Mouse (Mus musculus): ENCODE results near the gene Ptges3l. TPM values are rescaled to one million over a fixed set of nuclear protein-coding genes. Genes with fewer than 3 reads are reported as not detected.
"Not testable (repeated sequence)": the region's sequence is repeated elsewhere in the genome, so short reads cannot be mapped to it uniquely, and the experiment has no call there.

Gene Ptges3l
- polyA plus RNA-seq (2016; fragmentation: Nextera tagmentation; extraction: Ambion mirVana) = 1.3 and 2.1 TPM in 2 replicates

DNA sequence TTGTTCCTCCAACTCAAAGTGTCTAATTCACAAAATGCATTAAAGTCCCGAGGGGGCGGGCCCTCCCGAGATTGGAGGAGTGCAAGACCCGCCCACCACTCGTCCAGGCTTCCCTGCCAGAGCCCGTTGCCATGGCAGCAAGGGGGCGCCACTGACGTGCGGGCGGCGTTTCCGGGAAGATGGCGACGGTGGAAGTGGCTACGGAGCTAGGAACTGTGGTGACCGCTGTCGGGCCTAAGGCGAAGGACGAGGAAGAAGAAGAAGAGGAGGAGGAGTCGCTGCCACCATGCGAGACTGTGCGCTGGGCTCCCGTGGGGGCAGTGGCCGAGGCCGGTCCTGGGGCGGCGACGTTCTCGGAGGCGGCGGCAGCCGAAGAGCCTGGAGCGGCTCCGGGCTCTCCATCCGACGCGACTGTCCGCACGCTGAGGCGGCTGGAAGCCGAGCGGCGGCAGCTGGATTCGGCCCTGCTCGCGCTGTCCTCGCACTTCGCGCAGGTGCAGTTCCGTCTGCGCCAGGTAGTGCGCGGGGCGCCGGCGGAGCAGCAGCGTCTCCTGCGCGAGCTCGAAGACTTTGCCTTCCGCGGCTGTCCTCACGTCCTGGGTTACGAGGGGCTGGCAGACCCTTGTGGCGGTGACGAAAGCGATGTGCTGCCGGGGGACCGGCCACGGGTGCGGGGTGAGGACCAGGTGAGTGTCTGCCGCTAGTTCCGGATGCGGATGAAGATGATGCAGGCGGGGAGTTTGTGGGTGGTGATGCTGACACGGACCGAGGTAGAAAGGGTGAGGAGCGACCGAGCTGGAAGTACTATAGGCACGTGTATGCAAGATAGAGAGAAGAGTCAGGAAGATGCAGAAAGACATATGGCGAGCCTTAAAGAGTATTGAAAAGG is at the start of gene Ptges3l, which contains the start of gene Rundc1:
Gene Ptges3l (minus strand): TSS at position 409 of the 889 bp plus-strand sequence.
Gene Rundc1 (plus strand): TSS at position 161 of the 889 bp plus-strand sequence.
- Histone ChIP-seq H3K27me3 (replicated peaks) (no peaks in the 10 kb centered on the region), H3K4me1 (peaks cover 32% of the 10 kb centered on the region), H3K36me3 (peaks cover 15% of the 10 kb centered on the region), H3K9ac (peak within 1 kb of the TSS; percentile 85), H3K27ac (peak within 1 kb of the TSS; percentile 78), H3K9me3 (replicated peaks) (no peaks in the 10 kb centered on the region), H3K4me3 (peak within 1 kb of the TSS; percentile 98), H3K4me2 (peak within 1 kb of the TSS; percentile 99)
- peak; percentile 89 for ATAC-seq
- whole genome bisulfite sequencing (ENCODE audit: insufficient replicate concordance) = 1% methylated on average over 76 of the region's 81 CpGs

GRCm38 (mm10) chr11:101474298-101474697 is 49.2 kb upstream of the Ptges3l start:
- no peak for ATAC-seq
- peaks cover 47% of the 10 kb centered on the region for H3K27me3 ChIP-seq (replicated peaks)
- 66% methylated on average over 5 of the region's 5 CpGs for WGBS (ENCODE audit: insufficient replicate concordance)
- H3K27ac ChIP-seq = no peak overlapping the region
- H3K9me3 ChIP-seq (replicated peaks) = no peaks in the 10 kb centered on the region
- H3K9ac ChIP-seq = no peak overlapping the region
- no peaks in the 10 kb centered on the region for H3K36me3 ChIP-seq
- no peak overlapping the region for H3K4me2 ChIP-seq
- H3K4me3 ChIP-seq = no peak overlapping the region
- peaks cover 6% of the 10 kb centered on the region for H3K4me1 ChIP-seq

DNA sequence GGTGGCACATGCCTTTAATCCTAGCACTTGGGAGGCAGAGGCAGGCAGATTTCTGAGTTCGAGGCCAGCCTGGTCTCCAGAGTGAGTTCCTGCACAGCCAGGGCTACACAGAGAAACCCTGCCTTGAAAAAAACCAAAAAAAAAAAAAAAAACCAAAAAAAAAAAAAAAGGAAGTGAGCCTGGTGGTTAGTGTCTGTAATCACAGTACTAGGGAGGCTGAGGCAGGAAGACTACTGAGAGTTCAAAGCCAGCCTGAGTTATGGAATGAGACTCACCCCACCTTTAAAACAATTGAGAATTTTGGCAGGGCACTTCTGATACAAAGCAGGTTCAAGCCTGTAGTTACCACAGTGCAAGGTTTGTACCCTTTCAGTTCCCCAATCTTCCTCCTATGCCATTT is 48.6 kb upstream of the Ptges3l start:
- not testable (repeated sequence) for ATAC-seq; H3K27ac ChIP-seq; H3K4me1 ChIP-seq; H3K9ac ChIP-seq; H3K4me3 ChIP-seq; H3K36me3 ChIP-seq; H3K9me3 ChIP-seq (replicated peaks); H3K4me2 ChIP-seq
- peaks cover 46% of the 10 kb centered on the region for H3K27me3 ChIP-seq (replicated peaks)
- WGBS (ENCODE audit: insufficient replicate concordance) = 39% methylated on average over 1 of the region's 1 CpGs

GRCm38 (mm10) chr11:101472336-101472735 is 47.2 kb upstream of the Ptges3l start:
- WGBS (ENCODE audit: insufficient replicate concordance) = 57% methylated on average over 7 of the region's 7 CpGs
- H3K4me3 ChIP-seq = no peak overlapping the region
- no peak overlapping the region for H3K4me2 ChIP-seq
- H3K9ac ChIP-seq = no peak overlapping the region
- H3K27me3 ChIP-seq (replicated peaks) = peaks cover 54% of the 10 kb centered on the region
- peaks cover 17% of the 10 kb centered on the region for H3K4me1 ChIP-seq
- no peaks in the 10 kb centered on the region for H3K36me3 ChIP-seq
- H3K9me3 ChIP-seq (replicated peaks) = no peaks in the 10 kb centered on the region
- ATAC-seq = no peak
- no peak overlapping the region for H3K27ac ChIP-seq

DNA sequence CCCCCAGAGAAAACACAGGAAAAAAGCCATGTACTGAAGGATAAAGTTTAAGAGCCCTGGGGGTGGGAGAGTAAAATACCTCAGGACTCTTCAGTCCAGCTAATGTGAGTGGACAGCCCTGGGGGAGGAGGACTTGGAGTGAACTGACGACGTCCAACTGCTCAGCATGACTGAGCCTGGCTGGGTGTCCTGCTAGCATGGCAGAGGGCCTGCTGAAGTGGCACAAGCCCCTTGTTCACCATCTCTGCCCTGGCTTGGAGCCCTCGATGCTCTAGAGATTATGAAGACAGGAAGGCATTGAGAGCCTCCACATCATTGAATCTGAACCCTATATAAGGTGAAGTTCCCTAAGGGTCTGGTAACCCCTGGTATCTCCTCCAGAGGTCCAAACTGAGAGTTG is 46.8 kb upstream of the Ptges3l start:
- no peak overlapping the region for H3K4me3 ChIP-seq
- H3K9ac ChIP-seq = no peak overlapping the region
- H3K27ac ChIP-seq = no peak overlapping the region
- WGBS (ENCODE audit: insufficient replicate concordance) = 72% methylated on average over 3 of the region's 3 CpGs
- peaks cover 21% of the 10 kb centered on the region for H3K4me1 ChIP-seq
- no peak for ATAC-seq
- no peaks in the 10 kb centered on the region for H3K36me3 ChIP-seq
- no peak overlapping the region for H3K4me2 ChIP-seq
- peaks cover 58% of the 10 kb centered on the region for H3K27me3 ChIP-seq (replicated peaks)
- H3K9me3 ChIP-seq (replicated peaks) = no peaks in the 10 kb centered on the region

- Histone ChIP-seq H3K27ac (no peak overlapping the region), H3K4me3 (no peak overlapping the region), H3K36me3 (no peaks in the 10 kb centered on the region), H3K9me3 (replicated peaks) (no peaks in the 10 kb centered on the region), H3K4me2 (no peak overlapping the region), H3K4me1 (peaks cover 39% of the 10 kb centered on the region), H3K27me3 (replicated peaks) (peaks cover 73% of the 10 kb centered on the region), H3K9ac (no peak overlapping the region)
- WGBS (ENCODE audit: insufficient replicate concordance) = 66% methylated on average over 7 of the region's 7 CpGs
- no peak for ATAC-seq
Observed at GRCm38 (mm10) chr11:101470206-101470605, 45.1 kb upstream of the Ptges3l start.

- ATAC-seq = no peak
- Histone ChIP-seq H3K27me3 (replicated peaks) (peaks cover 79% of the 10 kb centered on the region), H3K4me1 (peaks cover 49% of the 10 kb centered on the region), H3K9me3 (replicated peaks) (no peaks in the 10 kb centered on the region), H3K27ac (no peak overlapping the region), H3K4me2 (peak overlapping the region; percentile 100), H3K4me3 (peak overlapping the region; percentile 74), H3K9ac (no peak overlapping the region), H3K36me3 (no peaks in the 10 kb centered on the region)
- 47% methylated on average over 4 of the region's 4 CpGs for WGBS (ENCODE audit: insufficient replicate concordance)
Observed at GRCm38 (mm10) chr11:101469155-101469554, 44.0 kb upstream of the Ptges3l start.

GRCm38 (mm10) chr11:101468731-101469130 is 43.6 kb upstream of the Ptges3l start:
- Histone ChIP-seq H3K9ac (peak overlapping the region; percentile 73), H3K36me3 (no peaks in the 10 kb centered on the region), H3K4me2 (peak overlapping the region; percentile 100), H3K27ac (no peak overlapping the region), H3K9me3 (replicated peaks) (no peaks in the 10 kb centered on the region), H3K4me3 (peak overlapping the region; percentile 74), H3K27me3 (replicated peaks) (peaks cover 82% of the 10 kb centered on the region), H3K4me1 (peaks cover 53% of the 10 kb centered on the region)
- no peak for ATAC-seq
- 10% methylated on average over 13 of the region's 13 CpGs for WGBS (ENCODE audit: insufficient replicate concordance)

DNA sequence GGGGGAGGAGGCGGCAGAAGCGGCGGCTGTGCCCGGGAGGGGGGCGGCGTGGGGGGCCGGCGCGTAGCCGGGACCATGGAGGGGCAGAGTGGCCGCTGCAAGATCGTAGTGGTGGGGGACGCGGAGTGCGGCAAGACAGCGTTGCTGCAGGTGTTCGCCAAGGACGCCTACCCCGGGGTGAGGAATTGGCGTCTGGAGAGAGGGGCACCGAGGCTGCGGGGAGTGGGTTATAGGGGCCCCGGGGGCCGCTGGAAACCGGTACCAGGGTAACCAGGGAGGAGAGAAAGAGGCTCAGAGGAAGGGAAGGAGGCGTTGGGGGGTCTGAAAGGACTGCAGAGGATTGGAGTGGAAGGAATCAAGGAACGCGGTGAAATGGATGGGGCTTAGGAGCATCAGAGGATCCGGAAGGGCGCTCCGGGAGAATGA is 43.1 kb upstream of the Ptges3l start:
- Histone ChIP-seq H3K27me3 (replicated peaks) (peaks cover 85% of the 10 kb centered on the region), H3K4me3 (peak overlapping the region; percentile 74), H3K9me3 (replicated peaks) (no peaks in the 10 kb centered on the region), H3K36me3 (no peaks in the 10 kb centered on the region), H3K4me2 (peak overlapping the region; percentile 100), H3K9ac (peak overlapping the region; percentile 73), H3K4me1 (peaks cover 58% of the 10 kb centered on the region), H3K27ac (0 out of 2 replicates have a peak overlapping the region, but pooled peaks have one; percentile 28)
- no peak for ATAC-seq
- under 1% methylated on average over 28 of the region's 31 CpGs for WGBS (ENCODE audit: insufficient replicate concordance)

GRCm38 (mm10) chr11:101467477-101468262 is 42.5 kb upstream of the Ptges3l start:
- no peak overlapping the region for H3K27ac ChIP-seq
- ATAC-seq = peak; percentile 67
- H3K4me1 ChIP-seq = peaks cover 64% of the 10 kb centered on the region
- peak overlapping the region; percentile 73 for H3K9ac ChIP-seq
- H3K27me3 ChIP-seq (replicated peaks) = peaks cover 81% of the 10 kb centered on the region
- peak overlapping the region; percentile 74 for H3K4me3 ChIP-seq
- no peaks in the 10 kb centered on the region for H3K36me3 ChIP-seq
- under 1% methylated on average over 44 of the region's 54 CpGs for WGBS (ENCODE audit: insufficient replicate concordance)
- H3K4me2 ChIP-seq = peak overlapping the region; percentile 100
- H3K9me3 ChIP-seq (replicated peaks) = no peaks in the 10 kb centered on the region

DNA sequence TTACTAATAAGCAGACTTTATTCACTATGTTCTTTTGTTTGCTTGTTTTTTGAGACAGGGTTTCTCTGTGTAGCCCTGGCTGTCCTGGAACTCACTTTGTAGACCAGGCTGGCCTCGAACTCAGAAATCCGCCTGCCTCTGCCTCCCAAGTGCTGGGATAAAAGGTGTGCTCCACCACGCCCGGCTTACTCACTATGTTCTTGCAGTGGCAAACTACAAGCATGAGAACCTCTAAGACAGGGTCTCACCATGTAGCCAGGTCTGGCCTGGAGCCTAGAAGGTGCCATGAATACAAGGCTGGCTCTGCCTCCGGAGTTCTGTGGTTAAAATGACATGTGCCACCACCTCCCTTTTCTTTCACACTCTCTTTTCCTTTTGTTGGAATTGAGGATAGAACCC is 41.4 kb upstream of the Ptges3l start:
- H3K27ac ChIP-seq; ATAC-seq; H3K36me3 ChIP-seq; H3K9me3 ChIP-seq (replicated peaks): not testable (repeated sequence)
- H3K4me2 ChIP-seq = peak overlapping the region; percentile 99
- H3K27me3 ChIP-seq (replicated peaks) = peaks cover 71% of the 10 kb centered on the region
- H3K4me1 ChIP-seq = peaks cover 72% of the 10 kb centered on the region
- H3K9ac ChIP-seq = 0 out of 2 replicates have a peak overlapping the region, but pooled peaks have one; percentile 69
- peak overlapping the region; percentile 71 for H3K4me3 ChIP-seq
- 57% methylated on average over 5 of the region's 5 CpGs for WGBS (ENCODE audit: insufficient replicate concordance)
